Mouse (Mus musculus): Measurements from ENCODE around the gene Fxr2.

Gene Fxr2

GRCm38 (mm10) chr11:69632284-69633089 lies at the start of gene Fxr2:
Gene Fxr2 (plus strand): TSS chr11:69632990.
- DNase-seq (ENCODE audit: low read depth, low spot score) = peak; percentile 100

DNA sequence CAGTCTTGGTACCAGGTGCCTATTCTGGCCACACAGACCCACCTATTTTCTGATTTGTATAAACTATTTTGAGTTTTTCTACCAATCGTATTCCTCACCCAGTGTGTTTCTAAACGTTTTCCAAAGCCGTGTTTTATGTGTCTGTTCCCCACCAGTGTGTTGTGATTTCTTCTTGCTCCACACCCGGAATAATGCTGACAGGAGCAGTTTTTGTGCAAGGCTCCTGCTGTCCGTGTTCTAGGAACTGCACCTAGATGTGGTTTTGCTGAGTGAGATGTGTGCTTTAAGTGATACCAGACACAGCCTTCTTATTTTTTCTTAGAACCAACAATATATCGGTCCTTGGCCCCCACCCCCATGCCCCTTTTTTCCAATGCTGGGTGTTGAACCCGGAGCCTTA lies 48.8 kb upstream of the Fxr2 start:
- DNase-seq (ENCODE audit: low read depth, low spot score) = no peak

DNA sequence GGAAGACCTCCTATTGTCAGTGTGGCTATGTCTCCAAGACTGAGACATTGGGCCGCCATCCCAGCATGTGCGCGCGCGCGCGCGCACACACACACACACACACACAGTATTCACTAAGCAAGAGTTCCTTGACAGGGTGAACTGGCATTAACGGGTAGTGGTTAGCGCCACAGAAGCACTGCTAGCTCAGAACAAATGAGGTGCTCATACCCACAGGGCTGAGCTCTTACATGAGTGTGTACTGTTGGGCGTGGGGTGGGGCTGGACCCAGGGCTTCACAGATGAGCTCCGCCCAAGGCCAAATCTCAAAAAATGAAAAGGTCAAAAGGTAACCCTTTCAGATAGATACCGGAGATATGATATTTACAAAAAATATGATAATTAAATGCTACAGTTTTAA lies 47.9 kb upstream of the Fxr2 start:
- no peak for DNase-seq (ENCODE audit: low read depth, low spot score)

DNA sequence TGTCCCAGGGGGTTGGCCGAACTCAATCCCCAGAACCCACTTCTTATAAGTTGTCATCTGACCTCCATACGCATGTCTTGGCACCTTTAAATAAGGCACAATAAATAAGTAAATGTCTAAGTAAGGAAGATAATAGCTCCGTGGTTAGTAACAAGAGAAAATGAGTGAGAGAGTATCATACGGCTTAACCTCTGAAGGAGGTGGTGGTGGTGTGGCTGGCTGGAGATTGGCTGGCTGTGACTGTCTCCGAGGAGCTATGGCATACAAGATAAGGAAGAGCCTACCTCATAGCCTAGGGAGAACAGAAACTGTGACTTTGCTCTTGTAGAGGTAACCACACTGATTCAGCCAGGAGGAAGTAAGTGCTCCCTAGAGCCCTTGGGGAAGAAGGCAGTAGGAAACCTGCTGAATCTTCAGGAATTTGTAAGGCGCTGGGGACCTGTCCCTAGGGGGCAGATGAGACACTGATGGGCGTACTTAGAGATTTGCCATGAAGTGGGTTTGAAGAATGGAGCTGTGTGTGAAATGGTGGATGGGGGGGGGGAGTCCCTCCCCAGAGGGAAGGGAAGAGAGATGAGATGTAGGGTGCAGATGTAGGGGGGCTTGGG lies 47.0 kb upstream of the Fxr2 start:
- no peak for DNase-seq (ENCODE audit: low read depth, low spot score)

GRCm38 (mm10) chr11:69589207-69589834 lies 43.5 kb upstream of the Fxr2 start:
- no peak for DNase-seq (ENCODE audit: low read depth, low spot score)

GRCm38 (mm10) chr11:69590622-69591021 lies 42.2 kb upstream of the Fxr2 start:
- no peak for DNase-seq (ENCODE audit: low read depth, low spot score)

- DNase-seq (ENCODE audit: low read depth, low spot score) = no peak
Measured at GRCm38 (mm10) chr11:69591424-69591823, 41.4 kb upstream of the Fxr2 start.

DNA sequence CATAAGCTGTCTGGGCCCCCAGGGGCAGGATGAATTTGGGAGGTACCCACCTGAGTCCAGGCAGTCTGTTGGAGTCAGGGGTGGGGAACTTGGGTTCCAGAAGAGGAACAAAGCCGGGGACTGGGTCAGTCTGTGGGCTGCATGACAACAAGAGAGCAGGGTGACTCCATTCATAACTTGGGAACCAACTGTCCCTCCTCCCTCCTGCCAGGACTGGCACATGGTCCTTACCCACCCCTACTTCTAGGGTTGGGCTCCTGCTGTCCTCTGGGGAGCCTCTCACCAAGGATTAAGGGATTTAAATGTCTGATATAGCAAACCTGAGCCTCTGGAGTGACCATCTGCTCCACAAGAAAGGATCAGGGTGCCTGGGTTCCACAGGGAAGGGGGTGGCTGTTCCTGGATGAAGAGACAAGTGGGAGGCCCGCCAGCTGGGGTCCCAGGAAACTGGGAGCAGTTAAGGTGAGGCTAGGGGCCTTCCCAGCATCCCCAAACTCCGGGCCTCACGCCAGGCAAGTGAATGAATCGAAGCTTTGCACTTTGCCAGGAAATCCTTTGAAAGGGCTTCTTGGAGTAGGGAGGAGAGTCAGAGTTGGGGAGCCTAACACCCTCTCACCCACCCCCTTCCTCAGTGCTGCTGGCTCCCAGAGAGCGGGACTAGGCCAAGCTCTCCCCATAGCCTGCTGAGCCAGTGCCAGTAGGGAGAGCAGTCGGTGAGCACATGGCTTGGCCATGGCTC lies 40.7 kb upstream of the Fxr2 start:
- no peak for DNase-seq (ENCODE audit: low read depth, low spot score)

DNA sequence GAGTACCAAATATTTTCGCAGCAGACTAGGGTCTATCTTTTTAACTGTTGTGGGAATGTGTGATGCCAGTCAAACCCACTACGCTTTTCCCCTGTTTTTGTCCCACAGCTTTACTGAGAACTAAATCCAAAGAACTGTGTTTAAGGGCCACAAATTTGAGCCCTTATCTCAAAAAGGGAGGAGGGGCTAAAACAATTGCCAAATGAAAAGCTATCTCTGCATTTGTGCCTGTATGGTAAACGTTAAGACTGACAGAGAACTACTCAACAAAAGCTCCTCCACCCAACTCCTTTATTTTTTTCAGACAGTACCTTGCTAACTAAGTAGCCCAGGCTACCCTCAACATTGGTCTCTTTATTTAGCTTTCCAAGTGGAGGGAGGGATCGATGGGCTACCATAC lies 40.0 kb upstream of the Fxr2 start:
- no peak for DNase-seq (ENCODE audit: low read depth, low spot score)

GRCm38 (mm10) chr11:69594853-69595252 lies 37.9 kb upstream of the Fxr2 start:
- no peak for DNase-seq (ENCODE audit: low read depth, low spot score)

DNA sequence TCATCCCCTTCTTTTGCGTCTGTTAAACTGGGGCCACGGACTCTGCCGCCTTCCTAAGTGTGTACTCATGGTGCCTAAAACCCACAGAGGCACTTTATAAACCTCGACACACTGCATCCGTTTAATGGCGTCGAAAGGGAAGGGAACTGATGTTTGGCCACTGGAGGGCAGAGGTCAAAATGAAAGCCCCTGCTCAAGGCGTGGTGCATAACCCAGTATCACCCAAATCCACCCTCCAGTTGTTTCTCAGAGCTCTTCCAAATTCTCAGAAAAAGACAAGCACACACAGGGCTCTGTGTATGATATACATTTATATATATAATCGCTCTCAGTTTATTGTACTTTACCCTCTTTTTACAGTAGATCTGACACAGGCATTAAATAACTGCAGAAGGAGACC lies 33.4 kb upstream of the Fxr2 start:
- DNase-seq (ENCODE audit: low read depth, low spot score) = no peak

DNA sequence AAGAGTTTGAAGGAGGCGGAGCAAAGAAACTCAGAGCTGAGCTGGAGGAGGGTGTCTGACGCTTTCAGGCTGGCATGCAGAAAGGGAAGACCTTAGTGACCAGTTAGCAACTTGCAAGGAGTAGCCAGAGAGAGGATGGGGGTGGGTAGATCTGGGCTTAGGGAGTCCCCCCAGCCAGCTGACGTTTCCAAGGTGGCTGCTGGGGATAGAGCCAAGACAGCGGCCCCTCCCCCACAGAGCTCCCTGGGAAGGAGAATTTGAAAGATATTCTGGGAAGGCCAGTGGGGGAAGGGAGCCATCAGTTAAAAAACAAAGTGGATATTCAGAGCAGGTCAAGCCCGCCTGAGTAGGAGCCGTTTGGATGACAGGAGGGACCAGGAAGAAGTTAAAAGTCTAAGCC lies 32.7 kb upstream of the Fxr2 start:
- no peak for DNase-seq (ENCODE audit: low read depth, low spot score)

GRCm38 (mm10) chr11:69601768-69602167 lies 31.0 kb upstream of the Fxr2 start:
- no peak for DNase-seq (ENCODE audit: low read depth, low spot score)

DNA sequence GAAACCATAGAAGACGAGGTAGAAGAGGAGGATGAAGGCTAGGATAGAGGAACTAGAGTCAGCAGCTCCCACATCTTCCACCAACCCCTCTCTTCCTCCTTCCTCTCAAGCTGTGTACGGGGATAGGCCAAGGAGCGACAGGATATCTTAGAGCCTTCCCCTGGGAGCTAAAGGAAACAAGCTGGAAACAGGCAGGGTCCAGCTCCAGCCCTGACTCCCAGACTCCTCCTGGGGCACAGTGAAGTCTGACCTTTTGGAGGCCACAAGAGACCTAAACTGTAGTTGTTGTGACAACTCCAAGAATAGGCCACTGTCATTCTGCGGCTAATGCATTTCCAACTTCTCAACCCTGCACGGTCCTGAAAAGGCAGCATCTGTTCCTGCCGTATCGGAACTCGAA lies 29.3 kb upstream of the Fxr2 start:
- no peak for DNase-seq (ENCODE audit: low read depth, low spot score)

- DNase-seq (ENCODE audit: low read depth, low spot score) = no peak
Measured at GRCm38 (mm10) chr11:69604347-69604746, 28.4 kb upstream of the Fxr2 start.

- no peak for DNase-seq (ENCODE audit: low read depth, low spot score)
Measured at GRCm38 (mm10) chr11:69604795-69605664, 27.8 kb upstream of the Fxr2 start.

GRCm38 (mm10) chr11:69605726-69606490 lies 26.9 kb upstream of the Fxr2 start, which contains the start of gene Atp1b2:
Gene Atp1b2 (minus strand): TSS chr11:69605942.
- peak; percentile 66 for DNase-seq (ENCODE audit: low read depth, low spot score)

- no peak for DNase-seq (ENCODE audit: low read depth, low spot score)
Measured at GRCm38 (mm10) chr11:69606491-69606795, 26.3 kb upstream of the Fxr2 start.

DNA sequence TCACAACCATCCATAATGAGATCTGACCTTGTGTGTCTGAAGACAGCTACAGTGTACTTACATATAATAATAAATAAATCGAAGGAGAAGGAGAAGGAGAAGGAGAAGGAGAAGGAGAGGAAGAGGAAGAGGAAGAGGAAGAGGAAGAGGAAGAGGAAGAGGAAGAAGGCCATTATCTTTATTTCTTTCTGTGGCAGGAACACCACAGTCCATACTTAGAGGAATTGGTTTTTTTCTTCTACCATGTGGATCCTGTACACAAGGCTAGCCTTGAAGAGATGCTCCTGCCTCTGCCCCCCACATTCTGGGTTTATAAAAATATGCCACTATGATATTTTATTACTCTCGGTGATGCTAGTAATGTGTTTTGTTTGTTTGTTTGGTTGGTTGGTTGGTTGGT lies 26.0 kb upstream of the Fxr2 start:
- DNase-seq (ENCODE audit: low read depth, low spot score) = no peak

DNA sequence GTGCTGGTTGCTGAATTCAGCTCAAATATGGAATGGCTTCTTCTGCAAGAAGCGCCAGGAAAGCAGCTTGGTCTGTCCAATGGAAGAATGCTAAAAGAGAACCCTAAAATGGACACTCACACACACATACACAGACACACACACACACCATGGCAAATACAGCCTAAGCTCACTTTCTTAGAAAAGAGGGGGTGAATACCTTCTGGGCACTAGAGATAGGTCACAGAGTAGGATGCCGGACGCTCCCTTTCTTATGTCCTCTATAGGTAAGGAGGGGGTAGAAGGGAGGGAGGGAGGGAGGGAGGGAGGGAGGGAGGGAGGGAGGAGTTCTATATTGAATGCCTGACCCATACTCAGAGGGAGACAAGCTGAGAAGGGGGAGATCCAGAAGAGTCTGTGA lies 24.3 kb upstream of the Fxr2 start:
- no peak for DNase-seq (ENCODE audit: low read depth, low spot score)

GRCm38 (mm10) chr11:69609416-69609815 lies 23.4 kb upstream of the Fxr2 start:
- no peak for DNase-seq (ENCODE audit: low read depth, low spot score)
